Mouse (Mus musculus) central nervous system, embryonic 11.5 days (tissue): ENCODE measurements around the gene Coq5. TPM values are rescaled to one million over a fixed set of nuclear protein-coding genes. Genes with fewer than 3 reads are reported as not detected.

Source experiments
- polyA plus RNA-seq: library from polyadenylated mRNA; depleted of rRNA; stranded (reverse); fragments of >200 nt; gene quantifications from 2 replicates; pipeline ENCODE4 v1.2.3, GENCODE M21; 2012; rRNA removed

The Coq5 gene
- 21.4 and 25.2 TPM in 2 replicates for polyA plus RNA-seq

GRCm38 (mm10) chr5:115279226-115280049 is at the start of gene Coq5:
Gene Coq5, plus strand, starts transcription at chr5:115279666.

DNA sequence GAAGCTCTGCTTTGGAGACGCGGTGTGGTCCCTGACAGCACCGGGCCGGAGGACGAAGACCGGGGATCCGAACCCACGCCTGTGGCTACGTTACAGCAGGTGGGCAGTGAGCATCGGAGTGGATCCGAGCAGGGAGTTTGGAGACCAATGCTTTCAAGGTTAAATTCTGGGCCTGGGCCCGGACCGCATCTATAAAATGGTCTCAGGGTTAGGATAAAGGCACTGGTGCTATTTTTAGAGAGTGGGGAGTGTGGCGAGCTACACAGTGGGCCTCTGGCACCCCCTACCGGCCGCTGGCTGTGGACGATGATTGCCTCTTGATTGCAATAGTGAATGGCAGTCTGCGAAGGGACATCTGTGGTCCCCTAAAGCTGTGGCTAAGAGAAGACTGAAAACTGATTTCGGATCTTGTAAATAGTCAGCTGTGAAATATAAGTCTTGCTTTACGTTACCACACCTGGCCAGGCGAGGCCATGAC is 43.6 kb upstream of the Coq5 start, which contains the start of gene Pop5:
Gene Pop5, plus strand, starts transcription at position 51 of the 478 bp plus-strand sequence.

DNA sequence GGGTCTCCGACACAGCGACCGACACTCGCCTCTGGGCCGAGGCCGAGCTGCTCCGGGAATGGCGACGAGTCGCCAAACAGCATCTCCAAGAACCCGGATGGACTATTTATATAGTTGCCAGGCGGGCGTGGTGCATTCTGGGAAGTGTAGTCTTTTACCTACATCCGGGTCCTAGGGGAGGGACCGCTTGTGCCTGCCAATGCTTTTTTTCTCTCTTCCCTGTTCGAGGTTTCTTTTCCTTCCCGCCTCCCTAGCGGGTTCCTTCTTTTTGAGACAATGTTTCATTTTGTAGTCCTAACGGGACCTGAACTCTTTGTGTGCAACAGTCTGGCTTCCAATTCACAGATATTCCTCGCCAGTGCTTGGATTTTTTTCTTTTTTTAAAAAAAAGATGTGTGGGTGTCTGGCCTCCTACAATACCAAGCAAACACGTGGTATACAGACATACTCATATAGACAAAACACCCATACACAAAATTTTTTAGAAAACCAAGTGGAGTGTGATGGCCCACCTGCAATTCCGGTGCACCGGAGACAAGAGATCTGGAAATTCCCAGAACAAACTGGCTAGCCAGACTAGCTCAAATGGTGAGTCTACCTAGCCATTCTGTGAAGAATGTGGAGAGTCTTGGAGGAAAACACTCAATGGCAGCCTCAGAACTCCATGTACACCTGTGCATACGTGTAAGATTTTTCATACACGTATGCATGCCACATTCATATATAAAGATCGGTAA is 6.5 kb upstream of the Coq5 start, which contains the start of gene Rnf10:
Gene Rnf10, minus strand, starts transcription at position 87 of the 737 bp plus-strand sequence.

GRCm38 (mm10) chr5:115300792-115301614 is 21.5 kb downstream of the Coq5 start, which contains the start of gene Dynll1:
Gene Dynll1, minus strand, starts transcription at chr5:115300999.

GRCm38 (mm10) chr5:115326875-115327609 is 47.6 kb downstream of the Coq5 start, which contains the start of gene Srsf9:
Gene Srsf9, plus strand, starts transcription at chr5:115327177.

DNA sequence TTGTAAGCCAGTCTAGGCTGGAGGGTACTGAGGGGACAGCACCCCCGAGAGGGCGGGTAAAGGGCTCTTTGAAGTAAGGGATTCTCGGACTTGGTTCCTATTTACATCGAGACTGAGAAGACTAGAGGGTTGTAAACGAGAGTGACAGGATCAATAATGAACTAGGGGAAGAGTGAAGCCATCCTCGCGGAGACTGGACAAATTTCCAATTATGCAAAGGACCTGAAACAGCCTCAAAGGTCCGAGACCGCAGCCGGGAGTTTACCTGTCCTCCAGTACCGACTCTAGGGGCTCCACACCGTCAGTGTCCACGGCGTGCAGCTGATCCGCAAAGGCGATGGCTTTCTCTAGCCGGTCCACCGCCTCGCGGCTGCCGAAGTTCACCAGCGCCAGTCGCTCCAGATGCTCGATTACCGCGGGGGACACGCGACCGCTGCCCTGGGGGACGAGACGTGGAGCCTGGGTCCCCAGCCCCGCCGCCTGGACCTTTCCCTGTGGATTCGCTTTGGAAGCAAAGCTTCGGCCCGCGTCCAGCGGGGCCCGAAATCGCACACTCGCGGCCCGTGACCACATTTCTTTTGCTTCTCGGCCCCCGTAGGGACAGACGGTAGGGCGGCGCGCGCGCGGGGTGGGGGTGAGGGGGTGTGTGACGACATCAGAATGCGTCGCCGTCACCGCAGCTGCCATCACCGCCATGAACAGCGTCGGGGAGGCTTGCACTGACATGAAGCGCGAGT is 61.3 kb downstream of the Coq5 start, which contains the start of the genes Gatc and Triap1:
Gene Gatc, minus strand, starts transcription at position 602 of the 737 bp plus-strand sequence.
Gene Triap1, plus strand, starts transcription at position 649 of the 737 bp plus-strand sequence.

Other genes with a start within 250 kb of the Coq5 start
- 0.62 TPM in 1 of 2 replicates, not detected in the other for gene Gm10401, start 181.4 kb upstream of the Coq5 start, polyA plus RNA-seq
- 35.8 and 47.9 TPM in 2 replicates for gene Acads, start 160.3 kb upstream of the Coq5 start, polyA plus RNA-seq
- gene Unc119b, start 144.7 kb upstream of the Coq5 start, polyA plus RNA-seq: 57.8 and 68.3 TPM in 2 replicates
- 140 and 222 TPM in 2 replicates for gene Mlec, start 121.5 kb upstream of the Coq5 start, polyA plus RNA-seq
- gene Cabp1, start 85.3 kb upstream of the Coq5 start, polyA plus RNA-seq: 10.5 and 12.7 TPM in 2 replicates
- 50.2 and 81.4 TPM in 2 replicates for gene Pop5, start 43.8 kb upstream of the Coq5 start, polyA plus RNA-seq
- gene Rnf10, start 6.8 kb upstream of the Coq5 start, polyA plus RNA-seq: 162 and 230 TPM in 2 replicates
- 765 and 1,078 TPM in 2 replicates for gene Dynll1, start 21.3 kb downstream of the Coq5 start, polyA plus RNA-seq
- gene Srsf9, start 47.5 kb downstream of the Coq5 start, polyA plus RNA-seq: 179 and 226 TPM in 2 replicates
- 21.5 and 27.9 TPM in 2 replicates for gene Gatc, start 61.5 kb downstream of the Coq5 start, polyA plus RNA-seq
- gene Triap1, start 61.6 kb downstream of the Coq5 start, polyA plus RNA-seq: 31.4 and 31.6 TPM in 2 replicates
- gene Cox6a1, start 69.3 kb downstream of the Coq5 start, polyA plus RNA-seq: 811 and 1,449 TPM in 2 replicates
- gene Msi1, start 149.9 kb downstream of the Coq5 start, polyA plus RNA-seq: 280 and 494 TPM in 2 replicates
- not detected in 2 replicates for gene Pla2g1b, start 186.6 kb downstream of the Coq5 start, polyA plus RNA-seq
- gene Sirt4, start 205.1 kb downstream of the Coq5 start, polyA plus RNA-seq: 41.7 and 58.3 TPM in 2 replicates
- gene Pxn, start 227.0 kb downstream of the Coq5 start, polyA plus RNA-seq: 35.1 and 46.8 TPM in 2 replicates